Mouse (Mus musculus): ENCODE results near the gene Plbd1. TPM values are rescaled to one million over a fixed set of nuclear protein-coding genes. Genes with fewer than 3 reads are reported as not detected.

Plbd1 gene
- total and polyA plus RNA-seq, 3 experiments = not detected

DNA sequence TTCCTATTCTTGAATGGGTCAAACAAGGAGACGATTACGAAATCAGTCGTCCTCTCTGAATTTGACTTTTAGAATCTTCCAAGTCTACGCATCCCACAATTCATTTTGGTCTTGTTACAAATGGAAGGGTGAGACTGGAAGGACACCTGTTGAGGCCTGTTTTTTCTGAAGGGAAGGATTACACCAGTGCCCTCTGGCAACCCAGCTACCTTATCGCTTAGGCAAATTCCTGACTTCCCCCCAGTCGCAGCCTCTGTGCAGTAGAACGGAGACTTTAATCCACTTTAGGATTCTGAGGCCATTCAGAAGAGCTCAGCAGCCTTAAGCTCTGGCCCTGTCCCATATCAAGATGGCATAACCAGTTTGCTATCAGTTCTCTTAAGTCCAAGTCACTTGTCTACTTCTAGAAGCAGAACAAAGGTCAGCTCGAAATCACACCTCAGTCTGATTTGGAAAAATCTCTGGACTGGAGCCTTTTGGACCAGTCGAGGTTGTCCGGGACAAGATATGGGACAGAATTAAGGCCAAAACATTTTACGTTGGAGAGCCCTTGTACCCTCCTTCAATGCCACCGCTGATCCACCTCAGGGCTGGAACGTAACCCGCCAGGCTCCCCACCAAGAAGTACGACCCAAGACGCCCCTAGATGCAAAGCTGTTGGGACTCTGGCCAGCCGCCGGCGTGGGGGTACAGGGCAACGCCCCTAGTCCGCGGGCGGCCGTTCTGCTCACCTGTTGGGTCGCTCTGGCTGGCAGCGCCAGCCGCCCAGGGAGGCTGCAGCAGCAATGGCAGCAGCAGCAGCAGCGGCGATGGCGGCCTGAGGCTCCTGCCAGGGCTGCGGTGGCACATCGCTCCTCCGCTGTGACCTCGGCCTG lies 660 bp downstream of the Plbd1 start:
- H3K4me2 ChIP-seq (ENCODE audit: insufficient read depth, low read depth, poor library complexity, severe bottlenecking) = no peak overlapping the region
- H3K27me3 ChIP-seq (replicated peaks) = no peaks in the 10 kb centered on the region
- H3K9ac ChIP-seq (ENCODE audit: insufficient read depth, low read depth) = no peak overlapping the region
- no peak overlapping the region for H3K27ac ChIP-seq (ENCODE audit: insufficient read depth, low read depth)
- no peak for TF ChIP-seq SIN3A (IDR thresholded peaks at IDR 0.05; ENCODE audit: low read length)
- TF ChIP-seq BHLHE40 (IDR thresholded peaks at IDR 0.05; ENCODE audit: low read depth, low read length) = no peak
- TF ChIP-seq GABPA (IDR thresholded peaks at IDR 0.05; ENCODE audit: insufficient replicate concordance, low read depth, low read length) = no peak
- TF ChIP-seq MXI1 (IDR thresholded peaks at IDR 0.05; ENCODE audit: low read depth, low read length) = no peak
- TF ChIP-seq PAX5 (IDR thresholded peaks at IDR 0.05; ENCODE audit: low read length) = no peak
- no peak for TF ChIP-seq MAX (IDR thresholded peaks at IDR 0.05; ENCODE audit: low read length)
- TF ChIP-seq TCF12 (IDR thresholded peaks at IDR 0.05; ENCODE audit: low read depth, low read length) = no peak
- no peak for TF ChIP-seq KAT2A (IDR thresholded peaks at IDR 0.05; ENCODE audit: insufficient replicate concordance, low read length)
- no peak for TF ChIP-seq USF1 (IDR thresholded peaks at IDR 0.05; ENCODE audit: low read depth, low read length)
- TF ChIP-seq MEF2A (IDR thresholded peaks at IDR 0.05; ENCODE audit: borderline replicate concordance, low read depth, low read length) = no peak
- no peak for TF ChIP-seq SMC3 (IDR thresholded peaks at IDR 0.05; ENCODE audit: low read depth, low read length)
- TF ChIP-seq IRF4 (IDR thresholded peaks at IDR 0.05; ENCODE audit: low read depth, low read length) = no peak
- no peak for TF ChIP-seq MAFK (IDR thresholded peaks at IDR 0.05; ENCODE audit: insufficient replicate concordance, low read length)
- no peak for TF ChIP-seq ELF1 (IDR thresholded peaks at IDR 0.05; ENCODE audit: low read depth, low read length)
- TF ChIP-seq UBTF (IDR thresholded peaks at IDR 0.05; ENCODE audit: low read depth, low read length) = no peak
- no peak for DNase-seq (ENCODE audit: extremely low read depth)
- no peaks in the 10 kb centered on the region for H3K36me3 ChIP-seq (replicated peaks in 1 of 2; ENCODE audit: control insufficient read depth in 1 of 2, insufficient read depth in 1 of 2, low read length in 1 of 2)
- in situ Hi-C loops (cut with MboI; ENCODE audit: low pct_ligation_motif_present, low pct_unique_long_range_greater_than_20kb, low sequenced_read_pairs) = no loop called here
- no peaks in the 10 kb centered on the region for H3K9me3 ChIP-seq (replicated peaks; ENCODE audit: low read length)
- no peak overlapping the region for H3K4me3 ChIP-seq (replicated peaks in 1 of 3; ENCODE audit: low read depth in 2 of 3, low read length in 2 of 3, poor library complexity in 1 of 3)
- H3K4me1 ChIP-seq (ENCODE audit: control insufficient read depth in 1 of 2, insufficient read depth in 2 of 2) = peaks cover 0 to 9% of the 10 kb centered on the region in 2 experiments; a peak in 2 of 4 replicates
- dilution Hi-C loops (cut with MboI; ENCODE audit: extremely low pct_ligation_motif_present, extremely low pct_unique_long_range_greater_than_20kb, low sequenced_read_pairs) = no loop called here
- H3K79me2 ChIP-seq (replicated peaks; ENCODE audit: control insufficient read depth, extremely low read depth, insufficient read depth, poor library complexity, severe bottlenecking) = no peaks in the 10 kb centered on the region

GRCm38 (mm10) chr6:136659226-136659625 lies 2.5 kb downstream of the Plbd1 start:
- Histone ChIP-seq H3K27ac (ENCODE audit: insufficient read depth, low read depth) (no peak overlapping the region), H3K36me3 (replicated peaks in 1 of 2; ENCODE audit: control insufficient read depth in 1 of 2, insufficient read depth in 1 of 2, low read length in 1 of 2) (no peaks in the 10 kb centered on the region), H3K9me3 (replicated peaks; ENCODE audit: low read length) (no peaks in the 10 kb centered on the region), H3K4me2 (ENCODE audit: insufficient read depth, low read depth, poor library complexity, severe bottlenecking) (no peak overlapping the region), H3K4me3 (replicated peaks in 1 of 3; ENCODE audit: low read depth in 2 of 3, low read length in 2 of 3, poor library complexity in 1 of 3) (no peak overlapping the region), H3K27me3 (replicated peaks) (no peaks in the 10 kb centered on the region), H3K9ac (ENCODE audit: insufficient read depth, low read depth) (no peak overlapping the region), H3K79me2 (replicated peaks; ENCODE audit: control insufficient read depth, extremely low read depth, insufficient read depth, poor library complexity, severe bottlenecking) (no peaks in the 10 kb centered on the region), H3K4me1 (ENCODE audit: control insufficient read depth in 1 of 2, insufficient read depth in 2 of 2) (peaks cover 0 to 9% of the 10 kb centered on the region in 2 experiments; a peak in 2 of 4 replicates)
- dilution Hi-C loops (cut with MboI; ENCODE audit: extremely low pct_ligation_motif_present, extremely low pct_unique_long_range_greater_than_20kb, low sequenced_read_pairs) = no loop called here
- in situ Hi-C loops (cut with MboI; ENCODE audit: low pct_ligation_motif_present, low pct_unique_long_range_greater_than_20kb, low sequenced_read_pairs) = no loop called here
- TF ChIP-seq TBP (conservative IDR thresholded peaks at IDR 0.05; ENCODE audit: low read depth, low read length) (no peak), USF1 (IDR thresholded peaks at IDR 0.05; ENCODE audit: low read depth, low read length) (no peak), IRF4 (IDR thresholded peaks at IDR 0.05; ENCODE audit: low read depth, low read length) (no peak), EP300 (IDR thresholded peaks at IDR 0.05; ENCODE audit: low read length) (no peak), PAX5 (IDR thresholded peaks at IDR 0.05; ENCODE audit: low read length) (no peak)
- peak; percentile 4 for DNase-seq (ENCODE audit: extremely low read depth)

Data from CH12.LX (cell line).